Mouse (Mus musculus) thymus, adult 2 months (tissue): ENCODE measurements around the gene Jdp2.

Experiments
- CTCF ChIP-seq: fragments of 200-500 bp; IDR thresholded peaks from 2 replicates; pipeline ENCODE4 v1.5.1; 2012; ENCODE audit warnings: mild to moderate bottlenecking, control low read depth, low read length, moderate library complexity, borderline replicate concordance; ENCODE audit not compliant: control insufficient read depth, poor library complexity, insufficient read depth; ENCODE audit errors: extremely low read depth
- POLR2A ChIP-seq: fragments of 200-500 bp; IDR thresholded peaks from 2 replicates; pipeline ENCODE4 v1.6.1; 2012; ENCODE audit warnings: mild to moderate bottlenecking, low read length, control low read depth, moderate library complexity; ENCODE audit not compliant: control insufficient read depth, poor library complexity, insufficient read depth; ENCODE audit errors: extremely low read depth

DNA sequence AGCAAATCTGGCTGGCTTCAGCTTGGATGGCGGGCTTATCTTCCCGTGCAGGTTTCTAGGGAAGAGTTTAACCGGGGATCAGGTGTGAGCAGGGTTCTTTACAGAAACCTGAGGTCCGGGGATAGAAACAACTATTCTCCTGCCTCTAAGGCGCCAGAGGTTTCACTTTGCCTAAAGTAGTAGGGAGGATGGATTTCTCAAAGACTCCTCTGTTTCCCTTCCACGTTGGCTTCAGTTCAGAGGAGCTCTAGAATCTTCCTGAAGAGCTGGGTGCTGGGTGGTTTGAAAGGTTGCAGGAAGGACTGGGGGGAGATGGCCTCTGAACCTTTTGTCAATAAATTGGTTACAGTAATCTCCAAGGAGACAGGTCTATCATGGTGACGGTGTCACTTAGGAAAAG, 1.8 kb downstream of the Jdp2 start:
- TF ChIP-seq CTCF (no peak), POLR2A (no peak)
